Mouse (Mus musculus): ENCODE results near the gene Minos1. TPM values are rescaled to one million over a fixed set of nuclear protein-coding genes. Genes with fewer than 3 reads are reported as not detected.

The Minos1 gene
- 100 to 1,000 TPM; 182 to 221 (median 192) TPM for total RNA-seq (2022)

GRCm38 (mm10) chr4:139130701-139131549 lies at the start of gene Minos1:
Gene Minos1, minus strand, starts transcription at chr4:139131113.
- DNase-seq (ENCODE audit: low spot score in 2 of 2), result peak; percentile 95 to 97

- DNase-seq (ENCODE audit: low spot score in 2 of 2), result no peak
Observed at GRCm38 (mm10) chr4:139179731-139180625, 49.1 kb upstream of the Minos1 start.

GRCm38 (mm10) chr4:139179218-139179617 lies 48.3 kb upstream of the Minos1 start:
- DNase-seq (ENCODE audit: low spot score in 2 of 2), result no peak

- DNase-seq (ENCODE audit: low spot score in 2 of 2), result no peak
Observed at GRCm38 (mm10) chr4:139178377-139178776, 47.5 kb upstream of the Minos1 start.

- no peak for DNase-seq (ENCODE audit: low spot score in 2 of 2)
Observed at GRCm38 (mm10) chr4:139177921-139178320, 47.0 kb upstream of the Minos1 start.

- DNase-seq (ENCODE audit: low spot score in 2 of 2), result no peak
Observed at GRCm38 (mm10) chr4:139176023-139176422, 45.1 kb upstream of the Minos1 start.

- DNase-seq (ENCODE audit: low spot score in 2 of 2), result no peak
Observed at GRCm38 (mm10) chr4:139175061-139175971, 44.4 kb upstream of the Minos1 start.

GRCm38 (mm10) chr4:139169748-139170279 lies 38.9 kb upstream of the Minos1 start:
- no peak for DNase-seq (ENCODE audit: low spot score in 2 of 2)

GRCm38 (mm10) chr4:139168985-139169747 lies 38.3 kb upstream of the Minos1 start:
- no peak for DNase-seq (ENCODE audit: low spot score in 2 of 2)

- DNase-seq (ENCODE audit: low spot score in 2 of 2), result no peak
Observed at GRCm38 (mm10) chr4:139167107-139167506, 36.2 kb upstream of the Minos1 start.

- DNase-seq (ENCODE audit: low spot score in 2 of 2), result no peak
Observed at GRCm38 (mm10) chr4:139166244-139166643, 35.3 kb upstream of the Minos1 start.

- no peak for DNase-seq (ENCODE audit: low spot score in 2 of 2)
Observed at GRCm38 (mm10) chr4:139165259-139165658, 34.3 kb upstream of the Minos1 start.

- DNase-seq (ENCODE audit: low spot score in 2 of 2), result no peak
Observed at GRCm38 (mm10) chr4:139164082-139164481, 33.2 kb upstream of the Minos1 start.

GRCm38 (mm10) chr4:139161076-139161475 lies 30.2 kb upstream of the Minos1 start:
- DNase-seq (ENCODE audit: low spot score in 2 of 2), result no peak

- no peak for DNase-seq (ENCODE audit: low spot score in 2 of 2)
Observed at GRCm38 (mm10) chr4:139158350-139158749, 27.4 kb upstream of the Minos1 start.

- no peak for DNase-seq (ENCODE audit: low spot score in 2 of 2)
Observed at GRCm38 (mm10) chr4:139156538-139156937, 25.6 kb upstream of the Minos1 start.

GRCm38 (mm10) chr4:139154576-139155307 lies 23.8 kb upstream of the Minos1 start:
- DNase-seq (ENCODE audit: low spot score in 2 of 2), result no peak

- no peak for DNase-seq (ENCODE audit: low spot score in 2 of 2)
Observed at GRCm38 (mm10) chr4:139151370-139151769, 20.5 kb upstream of the Minos1 start.

GRCm38 (mm10) chr4:139146760-139147159 lies 15.8 kb upstream of the Minos1 start:
- DNase-seq (ENCODE audit: low spot score in 2 of 2), result peak in 1 of 2 experiments; percentile 52

Data from left cerebral cortex, adult 8-10 months (tissue).